ENCODE assay signal across 20 mouse cellular contexts in genomic region chr2:145405746-145406145, GRCm38 (mm10).
DNase-seq lines count a peak whose midpoint lies in the region; ATAC-seq lines count a peak whose summit lies in the region.
"Had no signal": no experiment of that assay in that cellular context is flagged by ENCODE, and none has a peak within 500 bp of the region (broad histone marks: within the 10 kb centered on the region; RNA-seq: fewer than 3 reads in every experiment).

No protein-coding gene starts in this region.

- ATAC-seq in heart, embryonic 13.5 days (ENCODE audit: extremely low read depth, insufficient number of reproducible peaks, low FRiP score, low TSS enrichment), result no peak
- ATAC-seq in neural tube, embryonic 15.5 days (ENCODE audit: low FRiP score), result no peak
- ATAC-seq: forebrain, embryonic 15.5 days had no signal

- 50% methylated on average over 4 of the region's 4 CpGs for WGBS in heart, embryonic 13.5 days
- 28% methylated on average over 4 of the region's 4 CpGs for WGBS in neural tube, embryonic 15.5 days
- 42% methylated on average over 4 of the region's 4 CpGs for WGBS in limb, embryonic 10.5 days

- no peak overlapping the region for H3K9ac ChIP-seq in heart, embryonic 13.5 days
- no peak overlapping the region for H3K9ac ChIP-seq in neural tube, embryonic 15.5 days (replicated peaks)
- H3K9ac ChIP-seq: forebrain, embryonic 15.5 days; lung, embryonic 14.5 days had no signal

- no peak for DNase-seq in heart, adult 8-10 months (ENCODE audit: low spot score)
- peak; percentile 20 for DNase-seq in neural tube, embryonic 10.5 days (ENCODE audit: extremely low spot score, low spot score)
- DNase-seq in limb, embryonic 10.5 days (ENCODE audit: low spot score), result no peak
- no peak for DNase-seq in left cerebral cortex, adult 18-20 months (ENCODE audit: low spot score in 2 of 2)
- DNase-seq in left cerebral cortex, postnatal 36 days (ENCODE audit: low spot score in 2 of 2), result no peak
- no peak for DNase-seq in liver
- DNase-seq: adrenal gland, postnatal 25 days; cerebellum, adult 2 months; heart, postnatal 10 days; kidney, adult 9 months; kidney, postnatal 4 days; lung, embryonic 14.5 days; lung, postnatal 4 days; retina, postnatal 1 day; right cerebral cortex, postnatal 4 days; thymus, postnatal 36 days had no signal

- peak overlapping the region; percentile 48; the same call in 1 of the 2 replicates for H3K27ac ChIP-seq in heart, embryonic 13.5 days (replicated peaks)
- H3K27ac ChIP-seq in neural tube, embryonic 15.5 days (replicated peaks), result no peak overlapping the region
- peak overlapping the region; percentile 25; the same call in 1 of the 2 replicates for H3K27ac ChIP-seq in limb, embryonic 10.5 days
- H3K27ac ChIP-seq: forebrain, embryonic 15.5 days had no signal

- H3K4me1 ChIP-seq in heart, embryonic 13.5 days, result peaks cover 37% of the 10 kb centered on the region
- H3K4me1 ChIP-seq in neural tube, embryonic 15.5 days, result peaks cover 13% of the 10 kb centered on the region
- peaks cover 18% of the 10 kb centered on the region for H3K4me1 ChIP-seq in limb, embryonic 10.5 days

- no peaks in the 10 kb centered on the region for H3K36me3 ChIP-seq in heart, embryonic 13.5 days
- no peaks in the 10 kb centered on the region for H3K36me3 ChIP-seq in neural tube, embryonic 15.5 days
- no peaks in the 10 kb centered on the region for H3K36me3 ChIP-seq in limb, embryonic 10.5 days
- H3K36me3 ChIP-seq: forebrain, embryonic 15.5 days had no signal

- H3K27me3 ChIP-seq in heart, embryonic 13.5 days (replicated peaks), result no peaks in the 10 kb centered on the region
- no peaks in the 10 kb centered on the region for H3K27me3 ChIP-seq in neural tube, embryonic 15.5 days (replicated peaks)
- H3K27me3 ChIP-seq in limb, embryonic 10.5 days (ENCODE audit: low read depth, poor library complexity, severe bottlenecking), result no peaks in the 10 kb centered on the region
- H3K27me3 ChIP-seq: forebrain, embryonic 15.5 days had no signal

- intact Hi-C loops in left cerebral cortex, postnatal 36 days (cut with DNase I), result no loop called here

- no peak overlapping the region for H3K4me2 ChIP-seq in heart, embryonic 13.5 days
- no peak overlapping the region for H3K4me2 ChIP-seq in neural tube, embryonic 15.5 days
- H3K4me2 ChIP-seq: forebrain, embryonic 15.5 days; liver, embryonic 11.5 days; lung, embryonic 14.5 days had no signal

- H3K4me3 ChIP-seq in heart, embryonic 13.5 days, result no peak overlapping the region
- H3K4me3 ChIP-seq in neural tube, embryonic 15.5 days (replicated peaks), result no peak overlapping the region
- no peak overlapping the region for H3K4me3 ChIP-seq in limb, embryonic 10.5 days
- H3K4me3 ChIP-seq: forebrain, embryonic 15.5 days had no signal

- no peaks in the 10 kb centered on the region for H3K9me3 ChIP-seq in heart, embryonic 13.5 days
- H3K9me3 ChIP-seq in neural tube, embryonic 15.5 days (replicated peaks), result no peaks in the 10 kb centered on the region
- H3K9me3 ChIP-seq in limb, embryonic 10.5 days (replicated peaks), result no peaks in the 10 kb centered on the region
- H3K9me3 ChIP-seq: forebrain, embryonic 15.5 days had no signal
